Mouse (Mus musculus) naive thymus-derived CD4-positive, alpha-beta T cell, adult 5 months (primary cell): ENCODE results near the gene H2-M10.1. TPM values are rescaled to one million over a fixed set of nuclear protein-coding genes. Genes with fewer than 3 reads are reported as not detected.

Source experiments
- polyA plus RNA-seq: library from polyadenylated mRNA; unstranded; fragments of 100-300 nt; shearing (Covaris generic); gene quantifications from one replicate; pipeline ENCODE4 v1.2.1, GENCODE M21; 2017

H2-M10.1 gene
- polyA plus RNA-seq, result not detected

DNA sequence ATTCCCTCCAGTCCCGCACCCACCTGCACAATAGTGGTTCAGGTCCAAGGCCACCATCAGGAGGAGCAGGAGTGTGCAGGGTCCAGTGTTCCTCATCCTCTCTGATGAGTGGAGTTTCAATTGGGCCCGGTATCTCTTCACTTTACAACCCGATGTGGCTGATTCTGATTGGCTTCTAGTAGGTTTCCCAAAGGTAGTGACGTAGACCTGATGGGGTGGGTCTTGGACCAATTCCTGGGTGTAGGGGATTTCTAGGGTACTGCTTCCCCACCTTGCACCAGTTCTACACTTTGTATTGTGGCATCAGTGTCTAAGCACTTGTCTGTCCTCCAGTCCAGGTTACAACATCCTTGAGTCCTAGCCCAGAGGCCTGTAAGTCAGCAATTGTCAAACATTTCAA is at the start of gene H2-M10.1:
Gene H2-M10.1, minus strand, starts transcription at position 101 of the 400 bp plus-strand sequence.

DNA sequence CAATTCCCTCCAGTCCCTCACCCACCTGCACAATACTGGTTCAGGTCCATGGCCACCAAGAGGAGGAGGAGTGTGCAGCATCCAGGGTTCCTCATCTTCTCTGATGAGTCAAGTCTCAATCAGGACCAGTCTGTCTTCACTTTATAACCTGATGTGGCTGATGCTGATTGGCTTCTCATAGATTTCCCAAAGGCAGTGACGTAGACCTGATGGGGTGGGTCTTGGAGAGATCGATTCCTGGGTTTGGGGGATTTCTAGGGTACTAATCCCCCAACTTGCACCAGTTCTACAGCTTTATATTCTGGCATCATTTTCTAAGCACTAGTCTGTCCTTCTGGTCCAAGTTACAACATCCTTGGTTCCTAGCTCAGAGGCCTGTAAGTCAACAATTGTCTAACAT is 42.4 kb upstream of the H2-M10.1 start, which contains the start of gene H2-M10.3:
Gene H2-M10.3, minus strand, starts transcription at position 101 of the 400 bp plus-strand sequence.

DNA sequence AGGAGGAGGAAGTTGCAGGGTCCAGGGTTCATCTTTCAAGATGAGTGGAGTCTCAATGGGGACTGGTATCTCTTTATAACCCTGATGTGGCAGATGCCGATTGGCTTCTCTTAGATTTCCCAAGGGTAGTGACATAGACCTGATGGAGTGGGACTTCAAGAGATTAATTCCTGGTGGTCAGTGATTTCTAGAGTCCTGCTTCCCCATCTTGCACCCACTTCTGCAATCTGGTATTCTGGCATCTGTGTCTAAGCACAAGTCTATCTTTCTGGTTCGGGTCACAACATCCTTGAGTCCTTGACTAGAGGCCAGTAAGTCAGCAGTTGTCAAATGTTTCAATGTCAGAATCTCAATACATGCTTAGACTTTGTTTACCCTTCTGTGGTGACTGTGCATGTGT is 39.6 kb downstream of the H2-M10.1 start, which contains the start of gene H2-M10.2:
Gene H2-M10.2, minus strand, starts transcription at position 101 of the 400 bp plus-strand sequence.

Other genes starting within 250 kb of the H2-M10.1 start
- 1.2 TPM for gene Gm19684, start 204.5 kb downstream of the H2-M10.1 start, polyA plus RNA-seq
- not detected for gene Gm7030, start 196.7 kb downstream of the H2-M10.1 start, polyA plus RNA-seq
- gene Gm8909, start 157.6 kb downstream of the H2-M10.1 start, polyA plus RNA-seq, result 9.4 TPM
- 0.37 TPM for gene H2-T3, start 135.9 kb downstream of the H2-M10.1 start, polyA plus RNA-seq
- 173 TPM for gene Rpp21, start 68.1 kb downstream of the H2-M10.1 start, polyA plus RNA-seq
- 37.1 TPM for gene Trim39, start 53.9 kb downstream of the H2-M10.1 start, polyA plus RNA-seq
- gene H2-M10.2, start 39.7 kb downstream of the H2-M10.1 start, polyA plus RNA-seq, result not detected
- gene H2-M10.3, start 42.3 kb upstream of the H2-M10.1 start, polyA plus RNA-seq, result not detected
- not detected for gene H2-M10.4, start 136.2 kb upstream of the H2-M10.1 start, polyA plus RNA-seq
- not detected for gene H2-M11, start 220.9 kb upstream of the H2-M10.1 start, polyA plus RNA-seq